Mouse (Mus musculus) gastrocnemius, postnatal 14 days (tissue): ENCODE data around the gene Ccdc137. TPM values are rescaled to one million over a fixed set of nuclear protein-coding genes. Genes with fewer than 3 reads are reported as not detected.
A peak's percentile ranks its signal among the peaks of the same experiment; 100 is the strongest.
"Not testable (repeated sequence)": the region's sequence is repeated elsewhere in the genome, so short reads cannot be mapped to it uniquely, and the experiment has no call there.

Source experiments
- DNase-seq: peaks from one replicate; pipeline ENCODE4 v3.0.0; 2021; ENCODE audit warnings: mixed read lengths
- intact Hi-C: fragments of 180-260 bp; cut with DNase I; formaldehyde crosslinking; loops from one replicate; pipeline ENCODE4 v1.15.1; 2025; ENCODE audit warnings: low total_unique reads
- long read RNA-seq, 2 experiments: library from polyadenylated mRNA; stranded (forward); transcript quantifications; one replicate each; pipeline ENCODE4 v2.0.0; 2021
- total RNA-seq, 2 experiments: library from RNA; stranded (reverse); gene quantifications; 2 replicates each; pipeline ENCODE4 v1.2.3; 2021

Ccdc137 gene
- total RNA-seq, result 1 to 10 TPM; 4.3 to 5.3 TPM
- long read RNA-seq, experiment 1, transcript Ccdc137-201 (6 exons, 2,778 nt), result major isoform, 5 of 6 reads
- long read RNA-seq, experiment 1, partial matches to known transcripts, result 0 of 6 reads
- long read RNA-seq, experiment 1, other reads (novel, unspliced or antisense), result 1 of 6 reads
- long read RNA-seq, experiment 2, transcript Ccdc137-201 (6 exons, 2,778 nt), result major isoform, 7 of 7 reads
- long read RNA-seq, experiment 2, partial matches to known transcripts, result 0 of 7 reads
- long read RNA-seq, experiment 2, other reads (novel, unspliced or antisense), result 0 of 7 reads

GRCm38 (mm10) chr11:120457772-120458751 lies at the start of gene Ccdc137, which contains the start of gene Oxld1:
TSS of gene Ccdc137 (plus strand) at chr11:120458115.
TSS of gene Oxld1 (minus strand) at chr11:120458068.
- peak; percentile 76 for DNase-seq
- intact Hi-C loops, result no loop called here

- intact Hi-C loops, DNase-seq: not testable (repeated sequence)
Observed at GRCm38 (mm10) chr11:120413621-120414020, 44.3 kb upstream of the Ccdc137 start.

GRCm38 (mm10) chr11:120417852-120418251 lies 40.1 kb upstream of the Ccdc137 start:
- no peak for DNase-seq
- intact Hi-C loops, result no loop called here

DNA sequence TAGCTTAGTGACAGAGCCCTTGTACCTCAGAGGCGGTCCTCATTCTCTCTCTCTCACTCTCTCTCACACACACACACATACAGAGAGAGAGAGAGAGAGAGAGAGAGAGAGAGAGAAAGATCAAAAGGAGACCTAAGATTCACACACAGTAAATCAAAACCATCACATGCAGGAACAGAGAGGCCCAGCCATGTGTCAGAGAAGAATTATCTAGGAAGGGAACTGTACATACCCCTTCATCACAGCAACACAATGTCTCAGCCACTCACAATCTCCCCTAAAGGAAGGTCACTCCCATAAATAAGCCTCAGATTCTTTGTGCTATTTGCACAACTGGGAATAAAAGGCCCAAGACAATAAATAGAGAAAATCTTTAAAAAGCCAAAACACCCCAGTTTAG lies 39.3 kb upstream of the Ccdc137 start:
- DNase-seq, result no peak
- intact Hi-C loops, result no loop called here

DNA sequence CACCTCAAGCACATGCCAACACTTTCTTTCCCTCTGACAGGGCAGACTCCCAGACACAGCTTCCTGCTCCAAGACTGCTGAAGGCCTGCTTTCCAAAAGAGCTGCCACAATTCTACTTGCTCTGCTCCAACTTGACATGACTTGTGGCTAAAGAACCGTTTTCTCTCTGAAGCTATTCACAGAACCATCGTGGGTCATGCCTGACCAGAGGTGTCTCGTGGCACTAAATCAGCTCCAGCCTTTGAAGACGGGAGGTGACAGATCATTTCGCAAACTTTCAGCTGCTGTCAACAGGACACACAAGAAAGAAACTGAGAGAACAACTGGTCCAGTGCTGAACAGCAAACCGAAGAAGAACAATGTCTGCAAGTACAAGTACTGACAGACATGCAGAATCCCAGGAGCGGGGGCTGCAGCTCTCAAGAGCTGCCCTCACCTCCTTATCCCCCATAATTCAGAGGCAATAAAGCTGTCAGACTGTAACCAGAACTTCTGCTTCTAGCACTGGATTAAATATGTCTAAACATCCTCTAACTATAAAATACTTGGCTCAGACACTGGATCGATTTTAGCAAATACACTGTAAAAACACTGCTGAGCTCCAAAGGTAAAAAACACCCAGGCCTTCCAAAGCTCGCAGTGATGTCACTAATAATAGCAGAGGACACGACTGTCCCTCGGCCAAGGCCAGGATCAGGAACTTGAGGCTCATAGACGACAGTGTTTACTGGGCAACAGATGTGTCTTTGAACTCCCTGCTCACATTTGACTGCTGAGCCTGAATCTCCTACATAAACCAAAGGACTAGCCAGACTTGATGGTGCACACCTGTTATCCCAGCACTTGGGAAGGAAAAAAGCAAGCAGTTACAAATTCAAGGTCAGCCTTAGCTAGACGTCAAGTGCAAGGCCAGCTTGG lies 35.0 kb upstream of the Ccdc137 start:
- intact Hi-C loops, result no loop called here

DNA sequence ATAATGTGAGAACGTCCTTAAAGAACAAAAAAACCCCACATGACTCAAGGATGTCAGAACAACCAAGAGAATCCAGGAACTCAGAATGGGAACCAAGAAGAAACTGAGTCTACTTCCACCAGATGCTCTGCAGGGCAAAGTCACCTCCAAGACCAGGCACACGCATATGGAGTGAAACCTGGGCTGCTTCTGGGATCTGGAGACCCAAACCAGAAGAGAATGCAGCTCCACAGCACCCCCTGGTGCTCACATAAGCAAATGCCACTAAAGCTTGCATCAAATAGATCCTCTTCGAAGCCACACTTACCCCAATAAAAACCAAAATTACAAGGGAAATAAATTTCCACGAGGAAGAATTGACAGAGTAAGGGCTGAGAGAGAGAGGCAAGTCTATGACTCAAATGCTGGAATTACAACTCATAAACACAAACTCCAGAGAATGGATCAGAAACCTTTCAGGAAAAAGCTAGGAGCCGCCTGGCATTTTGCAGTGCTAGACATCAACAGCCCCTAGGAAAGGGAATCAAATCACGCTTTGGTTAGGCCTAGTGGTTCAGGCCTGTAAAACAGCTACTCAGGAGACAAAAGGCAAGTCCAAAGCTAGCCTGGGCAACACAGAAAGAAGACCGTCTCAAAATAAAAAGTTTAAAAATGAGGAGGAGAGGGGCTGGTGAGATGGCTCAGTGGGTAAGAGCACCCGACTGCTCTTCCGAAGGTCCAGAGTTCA lies 34.2 kb upstream of the Ccdc137 start:
- peak; percentile 49 for DNase-seq
- intact Hi-C loops, result no loop called here

More for the DNA sequence above, 35.0 kb upstream of the Ccdc137 start:
- DNase-seq, result no peak

DNA sequence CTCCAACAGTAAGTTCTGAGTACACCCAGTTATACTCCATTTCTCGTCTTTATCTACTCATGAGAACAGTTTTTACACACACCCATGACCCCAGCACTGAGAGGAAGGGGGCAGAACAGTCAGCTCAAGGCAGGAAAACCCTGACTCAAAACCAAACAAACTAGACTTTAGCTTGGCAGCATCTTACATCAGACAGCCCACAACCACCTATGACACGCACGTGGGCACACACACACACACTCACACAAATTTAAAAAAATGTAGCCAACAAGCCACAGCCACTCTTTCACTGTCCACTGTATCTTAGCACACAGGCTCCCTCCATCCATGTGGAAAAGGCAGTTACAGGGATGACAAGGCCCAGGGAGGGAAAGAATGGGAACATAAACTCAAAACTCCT lies 31.2 kb upstream of the Ccdc137 start:
- intact Hi-C loops, result no loop called here
- no peak for DNase-seq

GRCm38 (mm10) chr11:120437152-120437856 lies 20.6 kb upstream of the Ccdc137 start, which contains the start of gene Nploc4:
TSS of gene Nploc4 (minus strand) at chr11:120437708.
- peak; percentile 88 for DNase-seq
- intact Hi-C loops, result no loop called here

- no peak for DNase-seq
- intact Hi-C loops, result no loop called here
Observed at GRCm38 (mm10) chr11:120437857-120438385, 20.0 kb upstream of the Ccdc137 start.

DNA sequence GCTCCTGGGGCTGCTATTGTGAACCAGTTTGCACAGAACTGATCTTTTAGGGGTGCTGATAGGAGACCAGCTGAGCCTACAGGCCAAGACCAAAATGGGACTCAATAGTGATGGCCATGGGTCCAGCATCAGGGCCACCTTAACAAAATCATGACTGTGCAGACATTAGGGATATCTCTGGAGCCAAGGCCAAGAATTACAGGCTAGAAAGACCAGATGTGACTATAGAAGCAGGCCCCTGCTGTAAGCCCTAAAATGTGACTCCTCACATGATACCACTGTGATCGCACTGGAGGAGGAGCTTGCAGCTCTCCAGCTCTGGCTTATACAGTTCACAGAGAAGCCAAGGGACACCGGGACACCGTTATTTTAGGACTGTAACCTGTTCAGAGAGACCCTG lies 15.6 kb upstream of the Ccdc137 start, which contains the start of gene Tspan10:
Gene Tspan10, plus strand, starts transcription at position 301 of the 400 bp plus-strand sequence.
- DNase-seq, result no peak
- intact Hi-C loops, result no loop called here

DNA sequence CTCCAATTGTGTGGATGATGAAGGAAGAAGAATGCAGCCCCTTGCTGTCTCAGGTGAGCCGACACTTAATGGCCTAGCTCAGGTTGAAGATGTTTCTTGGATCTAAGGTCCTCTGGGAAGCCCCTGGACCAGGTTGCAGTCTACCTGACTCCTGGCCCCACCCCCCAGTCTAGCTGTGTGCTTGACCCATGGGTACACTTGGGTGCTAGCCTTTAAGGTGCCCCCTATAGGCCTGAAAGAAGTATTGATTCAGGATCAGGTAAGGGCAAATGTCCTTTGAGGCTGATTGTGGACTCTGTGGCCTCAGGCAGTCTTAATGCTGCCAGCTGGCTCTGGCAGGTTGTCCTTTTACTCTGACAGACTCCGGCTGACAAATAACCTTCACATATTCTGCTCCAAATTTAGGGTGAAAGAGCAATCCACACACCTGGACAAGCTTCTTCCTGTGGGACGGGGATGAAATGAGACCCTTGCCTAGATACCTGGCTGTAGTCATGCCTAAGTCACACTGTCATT lies 15.1 kb upstream of the Ccdc137 start:
- intact Hi-C loops, result no loop called here

DNA sequence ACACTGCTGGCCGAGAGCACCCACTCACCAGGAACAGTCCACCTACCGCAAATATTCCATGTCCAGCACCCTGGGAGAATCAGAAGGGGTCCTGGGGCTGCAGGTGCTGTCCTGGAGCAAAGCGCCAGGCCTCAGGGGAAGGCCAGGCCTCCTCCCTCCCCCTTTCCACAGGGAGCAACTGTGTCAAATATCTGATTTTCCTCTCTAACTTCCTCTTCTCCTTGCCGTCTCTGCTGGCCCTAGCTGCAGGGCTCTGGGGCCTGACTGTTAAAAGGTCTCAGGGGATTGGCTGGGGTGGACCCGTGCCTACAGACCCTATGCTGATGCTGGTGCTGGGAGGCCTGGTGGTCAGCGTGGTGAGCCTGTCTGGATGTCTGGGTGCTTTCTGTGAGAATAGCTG lies 13.8 kb upstream of the Ccdc137 start:
- intact Hi-C loops, result no loop called here
- no peak for DNase-seq

More for the DNA sequence above, 15.1 kb upstream of the Ccdc137 start:
- DNase-seq, result no peak

DNA sequence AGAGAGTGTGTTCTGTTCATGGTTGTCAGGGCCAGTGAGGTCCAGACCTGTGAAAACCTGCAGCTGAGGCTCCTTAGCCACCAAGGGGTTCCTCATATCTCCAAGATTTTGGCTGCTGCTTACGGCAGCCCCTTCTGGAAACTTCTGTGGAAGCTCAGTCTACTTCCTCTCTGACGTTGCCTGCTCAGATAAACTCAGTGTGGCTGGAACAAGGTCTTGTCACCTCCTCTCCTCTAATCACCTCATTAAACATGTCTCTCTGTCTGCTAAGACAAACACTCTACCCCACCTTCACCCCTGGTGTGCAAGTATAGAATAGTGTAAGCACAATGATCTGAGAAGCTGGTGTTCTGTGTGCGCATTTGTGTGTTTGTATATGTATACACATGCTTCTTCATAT lies 12.4 kb upstream of the Ccdc137 start:
- no peak for DNase-seq
- intact Hi-C loops, result no loop called here

DNA sequence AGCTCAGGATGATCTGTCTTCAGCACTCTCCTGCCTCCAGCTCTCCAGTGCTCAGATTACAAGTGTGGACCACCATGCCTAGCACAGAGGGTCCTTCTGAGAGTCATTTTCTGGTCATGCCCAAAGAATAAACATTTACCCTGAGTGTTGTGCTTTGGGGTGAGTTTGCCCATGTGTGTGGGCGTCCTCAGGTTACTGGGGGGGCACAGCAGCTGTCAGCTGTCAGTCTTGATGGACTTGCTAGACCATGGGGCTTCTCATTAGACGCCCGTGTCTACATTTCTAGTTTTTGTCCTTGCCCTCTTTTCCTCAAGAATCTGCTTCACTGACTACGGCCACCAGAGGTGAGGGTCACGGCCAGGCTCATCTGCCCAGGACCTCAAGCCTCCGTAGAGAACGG lies 10.7 kb upstream of the Ccdc137 start:
- no peak for DNase-seq
- intact Hi-C loops, result no loop called here

- intact Hi-C loops, result no loop called here
- no peak for DNase-seq
Observed at GRCm38 (mm10) chr11:120452246-120452645, 5.7 kb upstream of the Ccdc137 start.

DNA sequence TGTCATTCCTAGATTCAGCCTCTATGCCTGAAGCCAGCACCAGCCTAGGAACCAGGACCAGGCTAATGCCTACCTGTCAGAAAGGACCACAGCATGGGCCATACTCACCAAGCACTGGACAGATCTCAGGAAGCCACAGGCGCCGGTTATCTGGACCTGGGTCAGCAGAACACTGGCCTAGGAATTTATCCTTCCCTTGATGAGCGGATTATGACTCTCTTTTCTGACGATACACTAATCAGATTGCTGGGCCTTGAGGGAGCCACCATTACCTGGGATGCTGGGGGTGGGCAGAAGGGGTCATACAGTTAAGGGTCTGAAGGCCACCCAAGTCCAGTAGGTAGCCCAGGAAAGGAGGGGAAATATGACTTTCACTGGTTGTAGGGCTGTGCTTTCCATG lies 4.6 kb upstream of the Ccdc137 start, which contains the start of gene Pde6g:
Gene Pde6g, minus strand, starts transcription at position 195 of the 400 bp plus-strand sequence.
- DNase-seq, result no peak
- intact Hi-C loops, result no loop called here

- intact Hi-C loops, result no loop called here
- DNase-seq, result no peak
Observed at GRCm38 (mm10) chr11:120454965-120455364, 3.0 kb upstream of the Ccdc137 start.
